Mouse (Mus musculus) olfactory bulb, adult 2 months (tissue): Measurements from ENCODE around the gene Gon7.

Experiments used
- CTCF ChIP-seq: fragments of 200-500 bp; IDR thresholded peaks from 2 replicates; pipeline ENCODE4 v1.5.1; 2012; ENCODE audit warnings: low read depth, mild to moderate bottlenecking, low read length, moderate library complexity; ENCODE audit not compliant: insufficient read depth
- POLR2A ChIP-seq: fragments of 200-500 bp; IDR thresholded peaks from 2 replicates; pipeline ENCODE4 v1.6.1; 2012; ENCODE audit warnings: mild to moderate bottlenecking, low read depth, low read length, moderate library complexity; ENCODE audit not compliant: insufficient read depth

DNA sequence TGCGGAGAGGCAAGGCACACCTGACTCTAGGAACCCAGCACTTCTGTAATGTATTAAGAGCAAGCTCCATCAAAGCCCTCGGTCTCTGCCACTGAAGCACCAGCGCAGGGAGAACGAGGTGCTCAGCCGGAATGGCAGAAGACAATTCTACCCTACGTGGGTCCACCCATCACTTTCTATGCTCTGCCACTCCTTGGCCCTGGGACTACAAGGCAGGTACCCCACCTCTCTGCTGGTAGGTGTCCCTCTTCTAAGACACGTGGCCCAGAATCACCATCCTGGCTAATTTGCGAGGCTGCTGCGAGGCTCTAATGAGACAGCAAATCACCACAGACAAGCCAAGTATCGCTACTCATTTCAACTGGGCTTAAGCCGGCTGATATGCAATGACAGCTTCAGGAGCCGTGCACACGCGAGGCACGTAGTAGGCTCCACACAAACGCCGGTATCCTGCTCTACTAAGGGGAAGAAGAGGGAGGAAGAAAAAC is 53.6 kb downstream of the Gon7 start:
- TF ChIP-seq CTCF (no peak), POLR2A (no peak)
